Mouse (Mus musculus): ENCODE measurements around the gene Exosc6. TPM values are rescaled to one million over a fixed set of nuclear protein-coding genes. Genes with fewer than 3 reads are reported as not detected.
A peak's percentile ranks its signal among the peaks of the same experiment; 100 is the strongest.

Exosc6 gene
- polyA plus RNA-seq, 2 experiments: 7.2 to 8.1 TPM

GRCm38 (mm10) chr8:111058946-111059572 lies 2.9 kb downstream of the Exosc6 start:
- no peak overlapping the region for H3K4me2 ChIP-seq (ENCODE audit: low read depth)
- no peak for TF ChIP-seq CTCF (IDR thresholded peaks at IDR 0.05; ENCODE audit: low read depth)
- 44% methylated on average over 2 of the region's 2 CpGs for WGBS (ENCODE audit: insufficient replicate concordance)
- H3K9ac ChIP-seq (replicated peaks): no peak overlapping the region
- H3K9me3 ChIP-seq (ENCODE audit: control insufficient read depth, low read length): no peaks in the 10 kb centered on the region
- no peaks in the 10 kb centered on the region for H3K27me3 ChIP-seq (ENCODE audit: control insufficient read depth, insufficient read depth, low read length)
- peaks cover 22 to 29% of the 10 kb centered on the region in 2 experiments for H3K4me1 ChIP-seq (replicated peaks; ENCODE audit: control insufficient read depth in 2 of 2, insufficient read depth in 2 of 2, low read length in 1 of 2)
- H3K36me3 ChIP-seq (replicated peaks; ENCODE audit: control insufficient read depth, insufficient read depth, low read depth): peaks cover 22% of the 10 kb centered on the region
- no peak overlapping the region for H3K4me3 ChIP-seq (ENCODE audit: insufficient read depth in 1 of 2, low read depth in 2 of 2, low read length in 2 of 2)
- DNase-seq (ENCODE audit: low read depth in 3 of 3, low spot score in 3 of 3): no peak
- no peak overlapping the region for H3K27ac ChIP-seq
- no peak for ATAC-seq (ENCODE audit: insufficient read depth)

GRCm38 (mm10) chr8:111061688-111062071 lies 5.5 kb downstream of the Exosc6 start:
- Histone ChIP-seq H3K4me3 (ENCODE audit: insufficient read depth in 1 of 2, low read depth in 2 of 2, low read length in 2 of 2) (peak overlapping the region; percentile 72 to 85), H3K9ac (replicated peaks) (peak overlapping the region; percentile 66), H3K27me3 (ENCODE audit: control insufficient read depth, insufficient read depth, low read length) (no peaks in the 10 kb centered on the region; the same call in 1 of the 2 replicates), H3K4me2 (ENCODE audit: low read depth) (peak overlapping the region; percentile 93), H3K36me3 (replicated peaks; ENCODE audit: control insufficient read depth, insufficient read depth, low read depth) (peaks cover 4% of the 10 kb centered on the region; the same call in 1 of the 2 replicates), H3K4me1 (replicated peaks; ENCODE audit: control insufficient read depth in 2 of 2, insufficient read depth in 2 of 2, low read length in 1 of 2) (peaks cover 22% of the 10 kb centered on the region in 2 experiments), H3K27ac (no peak overlapping the region), H3K9me3 (ENCODE audit: control insufficient read depth, low read length) (no peaks in the 10 kb centered on the region)
- 1% methylated on average over 14 of the region's 14 CpGs for WGBS (ENCODE audit: insufficient replicate concordance)
- no peak for TF ChIP-seq CTCF (IDR thresholded peaks at IDR 0.05; ENCODE audit: low read depth)
- TF ChIP-seq EP300 (IDR thresholded peaks at IDR 0.05; ENCODE audit: low read depth): no peak
- DNase-seq (ENCODE audit: low read depth in 3 of 3, low spot score in 3 of 3) (no peak), ATAC-seq (ENCODE audit: insufficient read depth) (no peak)

- under 1% methylated on average over 27 of the region's 27 CpGs for WGBS (ENCODE audit: insufficient replicate concordance)
Measured at GRCm38 (mm10) chr8:111062072-111062757, 6.1 kb downstream of the Exosc6 start.

DNA sequence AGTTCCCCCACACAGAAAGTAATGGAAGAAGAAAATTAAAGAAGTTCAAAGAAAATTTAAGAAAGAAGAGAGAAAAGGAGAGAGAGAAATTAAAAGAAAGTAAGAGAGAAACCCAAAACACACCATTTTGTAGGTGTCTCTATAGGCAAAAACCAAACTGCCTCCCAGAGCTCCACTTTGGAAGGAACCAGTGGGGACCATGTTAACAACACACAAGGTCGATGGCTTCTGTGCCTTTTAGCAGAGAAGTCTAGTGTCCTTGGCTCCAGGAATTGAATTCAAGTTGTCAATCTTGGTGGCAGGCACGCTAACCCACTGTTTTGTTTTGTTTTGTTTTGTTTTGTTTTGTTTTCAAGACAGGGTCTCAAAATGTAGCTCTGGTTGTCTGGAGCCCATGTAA lies 6.8 kb downstream of the Exosc6 start:
- no peak for DNase-seq (ENCODE audit: low read depth in 3 of 3, low spot score in 3 of 3)
- Histone ChIP-seq H3K9ac (replicated peaks) (no peak overlapping the region), H3K4me2 (ENCODE audit: low read depth) (peak overlapping the region; percentile 93), H3K4me3 (ENCODE audit: insufficient read depth in 1 of 2, low read depth in 2 of 2, low read length in 2 of 2) (no peak overlapping the region), H3K9me3 (ENCODE audit: control insufficient read depth, low read length) (no peaks in the 10 kb centered on the region), H3K36me3 (replicated peaks; ENCODE audit: control insufficient read depth, insufficient read depth, low read depth) (no peaks in the 10 kb centered on the region), H3K4me1 (replicated peaks; ENCODE audit: control insufficient read depth in 2 of 2, insufficient read depth in 2 of 2, low read length in 1 of 2) (peaks cover 14 to 16% of the 10 kb centered on the region in 2 experiments), H3K27ac (no peak overlapping the region), H3K27me3 (ENCODE audit: control insufficient read depth, insufficient read depth, low read length) (no peaks in the 10 kb centered on the region; the same call in 1 of the 2 replicates)
- TF ChIP-seq EP300 (IDR thresholded peaks at IDR 0.05; ENCODE audit: low read depth) (no peak), CTCF (IDR thresholded peaks at IDR 0.05; ENCODE audit: low read depth) (no peak)
- no peak for ATAC-seq (ENCODE audit: insufficient read depth)
- WGBS (ENCODE audit: insufficient replicate concordance): 48% methylated on average over 2 of the region's 2 CpGs

More at GRCm38 (mm10) chr8:111062072-111062757, 6.1 kb downstream of the Exosc6 start:
- H3K4me2 ChIP-seq (ENCODE audit: low read depth): peak overlapping the region; percentile 93
- TF ChIP-seq EP300 (IDR thresholded peaks at IDR 0.05; ENCODE audit: low read depth) (no peak), CTCF (IDR thresholded peaks at IDR 0.05; ENCODE audit: low read depth) (no peak)
- H3K36me3 ChIP-seq (replicated peaks; ENCODE audit: control insufficient read depth, insufficient read depth, low read depth): peaks cover 4% of the 10 kb centered on the region; the same call in 1 of the 2 replicates
- no peak overlapping the region for H3K27ac ChIP-seq
- H3K4me3 ChIP-seq (ENCODE audit: insufficient read depth in 1 of 2, low read depth in 2 of 2, low read length in 2 of 2): peak overlapping the region; percentile 72 to 85
- H3K27me3 ChIP-seq (ENCODE audit: control insufficient read depth, insufficient read depth, low read length): no peaks in the 10 kb centered on the region; the same call in 1 of the 2 replicates
- no peaks in the 10 kb centered on the region for H3K9me3 ChIP-seq (ENCODE audit: control insufficient read depth, low read length)
- peaks cover 20 to 21% of the 10 kb centered on the region in 2 experiments for H3K4me1 ChIP-seq (replicated peaks; ENCODE audit: control insufficient read depth in 2 of 2, insufficient read depth in 2 of 2, low read length in 1 of 2)
- ATAC-seq (ENCODE audit: insufficient read depth) (peak; percentile 89), DNase-seq (ENCODE audit: low read depth in 3 of 3, low spot score in 3 of 3) (peak; percentile 50 to 62 (median 58))
- peak overlapping the region; percentile 66 for H3K9ac ChIP-seq (replicated peaks)

DNA sequence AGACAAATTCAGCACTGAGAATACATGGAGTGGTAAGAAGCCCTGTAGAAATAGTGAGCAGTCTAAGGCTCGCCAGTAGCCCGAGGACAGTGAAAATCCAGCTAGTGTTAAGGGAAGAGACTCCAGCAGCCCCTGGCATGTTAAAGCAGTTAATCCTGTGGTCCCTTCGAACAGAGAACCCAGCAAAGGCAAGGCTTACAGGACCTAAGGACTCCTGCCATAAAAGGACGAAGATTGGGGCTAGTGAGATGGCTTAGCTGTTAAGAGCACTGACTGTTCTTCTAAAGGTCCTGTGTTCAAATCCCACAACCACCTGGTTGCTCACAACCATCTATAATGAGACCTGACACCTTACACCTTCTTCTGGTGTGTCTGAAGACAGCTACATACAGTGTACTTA lies 10.2 kb downstream of the Exosc6 start:
- Histone ChIP-seq H3K9me3 (ENCODE audit: control insufficient read depth, low read length) (no peaks in the 10 kb centered on the region), H3K27me3 (ENCODE audit: control insufficient read depth, insufficient read depth, low read length) (no peaks in the 10 kb centered on the region; the same call in 1 of the 2 replicates), H3K4me2 (ENCODE audit: low read depth) (no peak overlapping the region), H3K36me3 (replicated peaks; ENCODE audit: control insufficient read depth, insufficient read depth, low read depth) (no peaks in the 10 kb centered on the region), H3K27ac (no peak overlapping the region), H3K4me3 (ENCODE audit: insufficient read depth in 1 of 2, low read depth in 2 of 2, low read length in 2 of 2) (no peak overlapping the region), H3K9ac (replicated peaks) (no peak overlapping the region), H3K4me1 (replicated peaks; ENCODE audit: control insufficient read depth in 2 of 2, insufficient read depth in 2 of 2, low read length in 1 of 2) (peaks cover 4% of the 10 kb centered on the region in 2 experiments)
- TF ChIP-seq CTCF (IDR thresholded peaks at IDR 0.05; ENCODE audit: low read depth) (no peak), EP300 (IDR thresholded peaks at IDR 0.05; ENCODE audit: low read depth) (no peak)
- WGBS (ENCODE audit: insufficient replicate concordance): 32% methylated on average over 4 of the region's 4 CpGs
- ATAC-seq (ENCODE audit: insufficient read depth) (no peak), DNase-seq (ENCODE audit: low read depth in 3 of 3, low spot score in 3 of 3) (no peak)
